Mouse (Mus musculus): ENCODE measurements around the gene Rimklb. TPM values are rescaled to one million over a fixed set of nuclear protein-coding genes. Genes with fewer than 3 reads are reported as not detected.
A peak's percentile ranks its signal among the peaks of the same experiment; 100 is the strongest.

Rimklb gene
- polyA plus RNA-seq, 1 experiment from 2014 or later: not detected

DNA sequence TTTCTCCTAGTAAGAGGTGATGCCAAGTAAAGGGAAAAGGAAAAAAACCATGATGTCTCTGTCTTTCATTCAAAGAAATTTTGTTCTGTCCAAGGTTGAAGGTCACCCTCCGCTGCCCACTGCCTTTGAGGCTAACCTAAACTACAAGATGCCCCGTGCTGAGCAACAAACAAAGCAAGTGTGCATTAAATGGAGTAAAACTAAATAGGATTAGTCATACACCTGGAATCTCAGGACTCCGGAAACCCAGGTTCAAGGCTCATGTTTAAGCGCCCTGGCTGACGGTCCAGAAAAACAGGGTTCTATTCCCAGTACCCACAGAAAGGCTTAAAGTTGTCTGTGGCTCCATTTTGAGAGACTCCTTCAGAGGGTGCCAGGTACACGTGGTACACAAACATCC, 6.1 kb downstream of the Rimklb start:
- no peak overlapping the region for H3K4me2 ChIP-seq (ENCODE audit: low read depth, low read length)
- WGBS (ENCODE audit: insufficient replicate concordance): 19% methylated on average over 6 of the region's 6 CpGs
- 0 out of 2 replicates have a peak, but pooled peaks cover 7% of the 10 kb centered on the region for H3K4me1 ChIP-seq (ENCODE audit: insufficient read depth)
- ATAC-seq (no peak), DNase-seq (no peak)
- H3K4me3 ChIP-seq (ENCODE audit: low read depth, low read length): no peak overlapping the region
- H3K27ac ChIP-seq (ENCODE audit: low read depth): no peak overlapping the region
- no peak overlapping the region for H3K9ac ChIP-seq (replicated peaks)
- no peaks in the 10 kb centered on the region for H3K9me3 ChIP-seq (ENCODE audit: low read length)
- H3K27me3 ChIP-seq (ENCODE audit: insufficient read depth, low read length): peaks cover 70% of the 10 kb centered on the region
- H3K36me3 ChIP-seq (replicated peaks; ENCODE audit: insufficient read depth, low read length): no peaks in the 10 kb centered on the region
- no peak for TF ChIP-seq EP300 (IDR thresholded peaks at IDR 0.05; ENCODE audit: low read depth)
- no peak for TF ChIP-seq CTCF (IDR thresholded peaks at IDR 0.05; ENCODE audit: low read depth)

DNA sequence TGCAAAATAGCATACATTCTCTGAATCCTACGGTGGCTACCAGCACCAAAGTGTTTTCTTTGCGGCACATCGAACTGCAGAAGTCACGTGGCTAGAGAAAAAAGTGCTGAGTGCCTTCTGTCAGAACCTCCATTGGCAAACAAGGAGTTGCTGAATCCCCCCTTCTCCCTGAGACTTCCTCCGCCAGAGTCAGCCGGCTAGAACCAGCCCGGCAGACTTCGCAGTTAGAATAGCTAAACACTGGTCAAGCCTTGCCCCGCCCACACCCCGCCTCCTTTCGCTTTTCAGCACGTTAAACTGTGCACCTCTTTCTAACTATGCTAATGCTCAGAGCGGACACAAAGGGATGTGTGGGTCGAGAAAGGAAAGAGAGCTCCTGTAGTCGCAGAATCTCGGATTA, 7.0 kb downstream of the Rimklb start:
- Histone ChIP-seq H3K27ac (ENCODE audit: low read depth) (no peak overlapping the region), H3K4me3 (ENCODE audit: low read depth, low read length) (peak overlapping the region; percentile 43), H3K4me2 (ENCODE audit: low read depth, low read length) (peak overlapping the region; percentile 67), H3K9me3 (ENCODE audit: low read length) (no peaks in the 10 kb centered on the region), H3K9ac (replicated peaks) (no peak overlapping the region), H3K36me3 (replicated peaks; ENCODE audit: insufficient read depth, low read length) (no peaks in the 10 kb centered on the region), H3K27me3 (ENCODE audit: insufficient read depth, low read length) (peaks cover 72% of the 10 kb centered on the region), H3K4me1 (ENCODE audit: insufficient read depth) (0 out of 2 replicates have a peak, but pooled peaks cover 7% of the 10 kb centered on the region)
- ATAC-seq (peak; percentile 50; the same call in 1 of the 2 replicates), DNase-seq (peak; percentile 63)
- TF ChIP-seq EP300 (IDR thresholded peaks at IDR 0.05; ENCODE audit: low read depth) (no peak), CTCF (IDR thresholded peaks at IDR 0.05; ENCODE audit: low read depth) (no peak)
- WGBS (ENCODE audit: insufficient replicate concordance): 2% methylated on average over 16 of the region's 16 CpGs

DNA sequence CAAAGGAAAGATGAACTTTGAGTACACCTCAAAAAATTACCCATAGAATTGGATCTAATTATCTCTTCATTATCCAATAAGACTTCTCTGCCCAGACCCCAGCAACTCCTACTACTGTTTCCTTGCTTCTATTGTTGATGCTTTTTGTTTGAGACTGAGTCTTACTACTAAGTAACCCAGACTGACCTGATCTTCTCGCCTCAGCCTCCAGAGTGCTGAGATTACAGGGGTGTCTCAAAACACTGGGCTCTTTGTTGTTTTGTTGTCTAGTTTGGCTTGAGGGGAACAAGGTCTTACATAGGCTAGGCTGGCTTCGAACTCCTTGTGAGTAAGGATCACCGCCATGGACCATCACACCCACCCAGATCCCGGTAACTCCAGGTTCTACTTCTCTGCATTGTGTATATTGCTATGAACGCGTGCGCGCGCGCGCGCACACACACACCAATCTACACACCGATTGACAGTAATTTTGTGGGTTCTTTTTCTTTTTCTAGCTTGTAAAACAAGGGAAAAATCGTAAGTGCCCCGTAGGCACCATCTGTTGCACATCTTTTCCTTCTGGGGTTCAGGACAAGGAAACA, 7.5 kb downstream of the Rimklb start:
- DNase-seq (no peak), ATAC-seq (no peak)
- WGBS (ENCODE audit: insufficient replicate concordance): 22% methylated on average over 15 of the region's 15 CpGs
- Histone ChIP-seq H3K27me3 (ENCODE audit: insufficient read depth, low read length) (peaks cover 72% of the 10 kb centered on the region), H3K27ac (ENCODE audit: low read depth) (no peak overlapping the region), H3K4me3 (ENCODE audit: low read depth, low read length) (peak overlapping the region; percentile 43), H3K4me1 (ENCODE audit: insufficient read depth) (peaks cover 7% of the 10 kb centered on the region; the same call in 1 of the 2 replicates), H3K9ac (replicated peaks) (no peak overlapping the region), H3K4me2 (ENCODE audit: low read depth, low read length) (peak overlapping the region; percentile 67), H3K36me3 (replicated peaks; ENCODE audit: insufficient read depth, low read length) (no peaks in the 10 kb centered on the region), H3K9me3 (ENCODE audit: low read length) (no peaks in the 10 kb centered on the region)
- no peak for TF ChIP-seq EP300 (IDR thresholded peaks at IDR 0.05; ENCODE audit: low read depth)
- TF ChIP-seq CTCF (IDR thresholded peaks at IDR 0.05; ENCODE audit: low read depth): no peak

DNA sequence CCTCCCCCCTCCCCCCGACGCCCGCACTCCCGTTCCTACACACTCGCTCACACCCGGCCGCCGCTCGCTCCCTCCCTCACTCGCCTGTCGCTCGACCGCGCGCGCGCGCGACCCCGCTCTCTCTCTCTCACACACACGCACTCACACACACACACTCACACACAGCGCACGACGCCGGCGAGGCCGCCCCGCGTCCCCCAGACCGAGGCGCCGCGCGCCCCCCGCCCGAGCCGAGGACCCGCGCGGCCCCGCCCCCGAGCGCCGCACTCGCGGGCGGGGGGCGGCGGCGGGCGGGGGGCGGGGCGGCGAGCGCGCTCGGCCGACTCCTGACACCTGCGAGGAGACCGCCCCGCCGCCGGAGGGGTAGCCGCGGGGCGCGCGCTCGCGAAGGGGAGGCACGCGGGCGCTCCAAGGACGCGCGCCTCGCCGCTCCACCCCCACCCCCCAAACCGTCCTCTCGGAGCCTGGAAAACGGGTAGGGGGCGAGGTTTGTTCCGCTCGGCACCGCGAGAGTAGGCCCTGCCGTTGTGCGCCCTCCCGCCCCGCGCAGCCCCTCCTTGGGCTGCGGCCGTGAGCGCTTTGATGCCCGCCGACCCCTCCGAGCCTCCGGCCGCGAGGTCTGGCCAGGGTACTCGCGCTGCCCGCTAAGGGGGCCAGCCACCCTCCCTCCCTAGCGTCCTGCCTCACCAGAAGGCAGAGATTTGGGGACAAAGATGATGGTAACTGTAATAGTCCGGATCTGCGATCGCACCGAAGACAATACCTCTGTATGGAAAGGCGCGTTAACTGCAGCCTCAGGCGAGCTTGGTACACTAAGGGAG, 12.1 kb downstream of the Rimklb start:
- TF ChIP-seq CTCF (IDR thresholded peaks at IDR 0.05; ENCODE audit: low read depth): no peak
- TF ChIP-seq EP300 (IDR thresholded peaks at IDR 0.05; ENCODE audit: low read depth): no peak
- H3K4me3 ChIP-seq (ENCODE audit: low read depth, low read length): peak overlapping the region; percentile 58
- H3K4me2 ChIP-seq (ENCODE audit: low read depth, low read length): peak overlapping the region; percentile 89
- ATAC-seq (0 out of 2 replicates have a peak, but pooled peaks have one; percentile 35), DNase-seq (peak; percentile 31)
- H3K4me1 ChIP-seq (ENCODE audit: insufficient read depth): peaks cover 9% of the 10 kb centered on the region; the same call in 1 of the 2 replicates
- 2% methylated on average over 55 of the region's 111 CpGs for WGBS (ENCODE audit: insufficient replicate concordance)
- H3K27me3 ChIP-seq (ENCODE audit: insufficient read depth, low read length): peaks cover 70% of the 10 kb centered on the region
- no peaks in the 10 kb centered on the region for H3K9me3 ChIP-seq (ENCODE audit: low read length)
- H3K27ac ChIP-seq (ENCODE audit: low read depth): no peak overlapping the region
- no peak overlapping the region for H3K9ac ChIP-seq (replicated peaks)
- no peaks in the 10 kb centered on the region for H3K36me3 ChIP-seq (replicated peaks; ENCODE audit: insufficient read depth, low read length)

DNA sequence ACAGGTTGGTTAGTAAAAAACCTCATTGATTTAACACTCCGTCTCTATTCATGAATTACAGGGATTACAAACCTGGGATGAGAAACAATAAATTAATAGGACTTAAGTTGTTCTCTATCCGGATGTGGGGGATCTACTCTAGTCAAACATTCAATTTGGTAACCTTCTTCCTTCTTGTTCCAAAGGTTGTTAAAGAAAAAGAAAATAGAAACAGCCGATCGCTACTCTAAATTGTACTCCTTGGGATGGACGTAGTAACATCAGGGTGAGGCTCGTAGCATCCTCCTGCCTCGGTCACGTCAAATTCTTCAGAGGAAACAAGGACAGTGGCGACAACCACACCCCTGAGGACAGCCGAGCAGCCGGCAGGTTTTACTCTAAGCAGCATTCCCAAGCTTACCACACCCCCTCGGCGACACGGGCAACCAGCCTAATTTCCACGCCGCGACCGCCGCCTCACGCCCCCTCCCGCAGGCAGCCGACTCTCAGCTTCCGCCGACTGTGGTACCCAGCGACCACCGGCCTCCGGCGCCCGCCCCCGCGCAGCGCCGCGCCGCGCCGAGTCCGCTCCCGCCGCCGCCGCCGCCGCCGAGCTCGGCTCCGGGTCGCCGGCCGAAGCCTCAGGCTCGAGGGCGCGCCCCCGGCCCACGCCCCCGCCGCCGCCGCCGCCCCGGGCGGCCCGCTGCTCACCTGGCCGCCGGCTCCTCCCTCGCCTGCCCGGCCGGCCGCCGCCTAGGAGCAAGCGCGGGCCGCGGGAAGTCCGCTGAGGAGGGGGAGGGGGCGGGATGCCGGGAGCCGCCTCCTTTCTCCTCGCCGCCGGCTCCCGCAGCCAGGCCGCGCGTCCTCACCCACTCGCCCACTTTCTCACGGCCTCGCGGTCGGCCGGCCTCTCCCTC, 12.9 kb downstream of the Rimklb start:
- Histone ChIP-seq H3K4me2 (ENCODE audit: low read depth, low read length) (peak overlapping the region; percentile 89), H3K9me3 (ENCODE audit: low read length) (no peaks in the 10 kb centered on the region), H3K27ac (ENCODE audit: low read depth) (no peak overlapping the region), H3K4me3 (ENCODE audit: low read depth, low read length) (peak overlapping the region; percentile 58), H3K4me1 (ENCODE audit: insufficient read depth) (peaks cover 4% of the 10 kb centered on the region; the same call in 1 of the 2 replicates), H3K9ac (replicated peaks) (no peak overlapping the region), H3K27me3 (ENCODE audit: insufficient read depth, low read length) (peaks cover 65% of the 10 kb centered on the region), H3K36me3 (replicated peaks; ENCODE audit: insufficient read depth, low read length) (no peaks in the 10 kb centered on the region)
- TF ChIP-seq EP300 (IDR thresholded peaks at IDR 0.05; ENCODE audit: low read depth) (no peak), CTCF (IDR thresholded peaks at IDR 0.05; ENCODE audit: low read depth) (no peak)
- WGBS (ENCODE audit: insufficient replicate concordance): 3% methylated on average over 51 of the region's 91 CpGs
- DNase-seq: no peak
- ATAC-seq: no peak
